Mouse (Mus musculus): ENCODE measurements around the gene Nek2.

DNA sequence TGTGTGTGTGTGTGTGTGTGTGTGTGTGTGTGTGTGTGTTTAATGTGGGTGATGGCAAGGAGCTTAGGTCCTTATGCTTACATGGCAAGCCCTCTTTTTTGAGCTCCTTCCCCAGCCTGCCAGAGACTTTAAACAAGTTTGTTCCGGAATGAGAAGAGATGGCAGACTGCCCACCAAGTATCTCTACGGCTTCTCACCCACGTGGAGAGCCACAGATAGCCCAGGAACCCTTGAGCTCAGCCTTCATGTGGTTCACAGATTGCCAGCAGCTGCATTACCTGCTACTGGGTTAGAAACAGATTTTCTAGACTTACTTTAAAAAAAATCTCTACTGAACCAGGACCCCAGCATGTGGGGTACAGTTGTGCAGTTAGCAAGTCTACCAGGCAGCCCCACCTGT lies 38.6 kb downstream of the Nek2 start:
- TF ChIP-seq CTCF (IDR thresholded peaks at IDR 0.05; ENCODE audit: low read depth) (no peak), EP300 (IDR thresholded peaks at IDR 0.05; ENCODE audit: low read depth) (no peak)
